Comparison of ENCODE assay signal across 8 mouse cellular contexts in genomic region chr8:109614243-109615210, GRCm38 (mm10). TPM values are rescaled to one million over a fixed set of nuclear protein-coding genes. Genes with fewer than 3 reads are reported as not detected.
DNase-seq lines count a peak whose midpoint lies in the region; ATAC-seq and TF ChIP-seq lines count a peak whose summit lies in the region.

TSS of gene Pkd1l3 (plus strand) at chr8:109614517.

- peaks cover under 1% of the 10 kb centered on the region; the same call in 1 of the 2 replicates for H3K4me1 ChIP-seq in neural tube, embryonic 13.5 days (replicated peaks)
- no peaks in the 10 kb centered on the region for H3K4me1 ChIP-seq in hindbrain, postnatal 0 days (ENCODE audit: insufficient read depth, low read length)
- no peaks in the 10 kb centered on the region for H3K4me1 ChIP-seq in stomach, embryonic 14.5 days (ENCODE audit: control insufficient read depth, insufficient read depth, low read length)

- H3K4me2 ChIP-seq in neural tube, embryonic 13.5 days, result peak within 1 kb of the TSS; percentile 9; the same call in 1 of the 2 replicates
- peak within 1 kb of the TSS; percentile 0; the same call in 1 of the 2 replicates for H3K4me2 ChIP-seq in hindbrain, postnatal 0 days (ENCODE audit: low read depth, low read length)
- H3K4me2 ChIP-seq in stomach, embryonic 14.5 days (replicated peaks; ENCODE audit: low read depth, low read length), result 0 out of 2 replicates have a peak within 1 kb of the TSS, but pooled peaks have one; percentile 7

- 56% methylated on average over 27 of the region's 27 CpGs for WGBS in neural tube, embryonic 13.5 days
- 57% methylated on average over 27 of the region's 27 CpGs for WGBS in hindbrain, postnatal 0 days
- WGBS in stomach, embryonic 14.5 days, result 53% methylated on average over 27 of the region's 27 CpGs

- peak; percentile 96 for ATAC-seq in frontal cortex, adult (ENCODE audit: low TSS enrichment)
- ATAC-seq in neural tube, embryonic 13.5 days (ENCODE audit: low read depth), result no peak
- ATAC-seq in hindbrain, postnatal 0 days, result no peak
- no peak for ATAC-seq in stomach, embryonic 14.5 days (ENCODE audit: insufficient number of reproducible peaks, insufficient read depth, low FRiP score, low read depth)

- no peaks in the 10 kb centered on the region for H3K36me3 ChIP-seq in neural tube, embryonic 13.5 days
- no peaks in the 10 kb centered on the region for H3K36me3 ChIP-seq in hindbrain, postnatal 0 days (ENCODE audit: insufficient read depth, low read length)
- no peaks in the 10 kb centered on the region for H3K36me3 ChIP-seq in stomach, embryonic 14.5 days (ENCODE audit: control insufficient read depth, insufficient read depth, low read length)

- 0 out of 2 replicates have a peak, but pooled peaks cover 1% of the 10 kb centered on the region for H3K9me3 ChIP-seq in neural tube, embryonic 13.5 days
- H3K9me3 ChIP-seq in hindbrain, postnatal 0 days (ENCODE audit: low read length), result no peaks in the 10 kb centered on the region
- H3K9me3 ChIP-seq in stomach, embryonic 14.5 days (ENCODE audit: control insufficient read depth, low read depth, low read length), result 0 out of 2 replicates have a peak, but pooled peaks cover 4% of the 10 kb centered on the region

- TF ChIP-seq CTCF in hindbrain, postnatal 0 days (IDR thresholded peaks at IDR 0.05; ENCODE audit: low read depth), result peak; percentile 14; the same call in 1 of the 2 replicates

- no peak within 1 kb of the TSS for H3K9ac ChIP-seq in neural tube, embryonic 13.5 days
- H3K9ac ChIP-seq in hindbrain, postnatal 0 days (replicated peaks; ENCODE audit: low read length), result no peak within 1 kb of the TSS
- no peak within 1 kb of the TSS for H3K9ac ChIP-seq in stomach, embryonic 14.5 days (replicated peaks; ENCODE audit: low read depth, low read length)

- DNase-seq in frontal cortex, postnatal 10 days (ENCODE audit: low spot score in 2 of 2), result no peak
- no peak for DNase-seq in neural tube, embryonic 10.5 days (ENCODE audit: extremely low spot score, low spot score)
- no peak for DNase-seq in hindbrain, postnatal 0 days (ENCODE audit: low spot score)
- no peak for DNase-seq in urinary bladder, postnatal 10 days (ENCODE audit: low spot score)
- no peak for DNase-seq in cerebellum, adult 8-10 months

- H3K4me3 ChIP-seq in neural tube, embryonic 13.5 days, result no peak within 1 kb of the TSS
- no peak within 1 kb of the TSS for H3K4me3 ChIP-seq in hindbrain, postnatal 0 days (ENCODE audit: low read length)
- no peak within 1 kb of the TSS for H3K4me3 ChIP-seq in stomach, embryonic 14.5 days (ENCODE audit: low read depth, low read length)

- H3K27me3 ChIP-seq in neural tube, embryonic 13.5 days, result no peaks in the 10 kb centered on the region
- no peaks in the 10 kb centered on the region for H3K27me3 ChIP-seq in hindbrain, postnatal 0 days (ENCODE audit: insufficient read depth, low read length)
- no peaks in the 10 kb centered on the region for H3K27me3 ChIP-seq in stomach, embryonic 14.5 days (ENCODE audit: control insufficient read depth, insufficient read depth, low read length)

- H3K27ac ChIP-seq in neural tube, embryonic 13.5 days (replicated peaks), result no peak within 1 kb of the TSS
- no peak within 1 kb of the TSS for H3K27ac ChIP-seq in hindbrain, postnatal 0 days
- no peak within 1 kb of the TSS for H3K27ac ChIP-seq in stomach, embryonic 14.5 days (ENCODE audit: low read length)

RNA-seq across cellular contexts. Expression of gene Pkd1l3, which starts in this region (rescaled TPM):
- polyA plus RNA-seq in neural tube, embryonic 13.5 days (2015; fragmentation: Nextera tagmentation; extraction: Ambion mirVana), result 0.14 TPM in 1 of 2 replicates, not detected in the other
- 0.16 TPM in 1 of 2 replicates, not detected in the other for total RNA-seq in hindbrain, postnatal 0 days (2014; rRNA removed)
- polyA plus RNA-seq in hindbrain, postnatal 0 days (2015; fragmentation: Nextera tagmentation; extraction: Ambion mirVana), result 0.05 and 0.28 TPM in 2 replicates
- polyA plus RNA-seq in stomach, embryonic 14.5 days (2014; fragmentation: Nextera tagmentation; extraction: Ambion mirVana), result 0.14 TPM in 1 of 2 replicates, not detected in the other
